Mouse (Mus musculus): ENCODE results near the gene Tgfb3. TPM values are rescaled to one million over a fixed set of nuclear protein-coding genes. Genes with fewer than 3 reads are reported as not detected.

Gene Tgfb3
- total and polyA plus RNA-seq, 3 experiments, result 0.42 to 0.96 TPM; not detected in 1

GRCm38 (mm10) chr12:86104297-86104696 is 25.5 kb upstream of the Tgfb3 start:
- H3K9ac ChIP-seq (ENCODE audit: control insufficient read depth, low read depth, low read length, poor library complexity, severe bottlenecking), result no peak overlapping the region
- no peak overlapping the region for H3K27ac ChIP-seq (ENCODE audit: control insufficient read depth, low read depth, low read length)
- H3K79me2 ChIP-seq (ENCODE audit: control insufficient read depth, insufficient read depth, low read length, poor library complexity), result no peaks in the 10 kb centered on the region
- no peaks in the 10 kb centered on the region for H3K36me3 ChIP-seq (ENCODE audit: control insufficient read depth in 1 of 2, insufficient read depth in 2 of 2, low read length in 2 of 2)
- no peaks in the 10 kb centered on the region for H3K9me3 ChIP-seq (replicated peaks; ENCODE audit: insufficient read depth, low read length)
- H3K4me3 ChIP-seq (ENCODE audit: control insufficient read depth in 1 of 2, insufficient read depth in 1 of 2, low read depth in 2 of 2, low read length in 2 of 2), result no peak overlapping the region
- TF ChIP-seq MAZ (IDR thresholded peaks at IDR 0.05; ENCODE audit: low read depth, low read length) (no peak), MYB (IDR thresholded peaks at IDR 0.05; ENCODE audit: low read depth, low read length) (no peak), TCF12 (IDR thresholded peaks at IDR 0.05; ENCODE audit: low read depth, low read length) (no peak), USF2 (IDR thresholded peaks at IDR 0.05; ENCODE audit: borderline replicate concordance in 1 of 2, insufficient read depth in 1 of 2, low read depth in 1 of 2, low read length in 2 of 2) (no peak)
- H3K4me1 ChIP-seq (ENCODE audit: control insufficient read depth in 1 of 2, insufficient read depth in 2 of 2, low read length in 2 of 2), result no peaks in the 10 kb centered on the region
- H3K27me3 ChIP-seq (ENCODE audit: control insufficient read depth in 1 of 2, insufficient read depth in 2 of 2, low read length in 2 of 2), result no peaks in the 10 kb centered on the region; a peak in 1 of 4 replicates
- no peak for DNase-seq (ENCODE audit: low read depth, low spot score)

- TF ChIP-seq RAD21 (IDR thresholded peaks at IDR 0.05; ENCODE audit: low read depth, low read length), result no peak
- TF ChIP-seq TBP (IDR thresholded peaks at IDR 0.05; ENCODE audit: low read depth, low read length), result no peak
- no peak for TF ChIP-seq GATA1 (IDR thresholded peaks at IDR 0.05; ENCODE audit: low read depth, low read length)
- TF ChIP-seq POLR2A (IDR thresholded peaks at IDR 0.05; ENCODE audit: control insufficient read depth in 1 of 2, insufficient read depth in 1 of 2, low read depth in 1 of 2, low read length in 2 of 2, poor library complexity in 1 of 2), result no peak
- TF ChIP-seq ZKSCAN1 (IDR thresholded peaks at IDR 0.05; ENCODE audit: low read depth, low read length), result no peak
- TF ChIP-seq HCFC1 (IDR thresholded peaks at IDR 0.05; ENCODE audit: low read depth, low read length), result no peak
- TF ChIP-seq ZNF384 (IDR thresholded peaks at IDR 0.05; ENCODE audit: low read depth, low read length), result no peak
- TF ChIP-seq POLR2AphosphoS5 (IDR thresholded peaks at IDR 0.05; ENCODE audit: borderline replicate concordance, low read depth, low read length), result no peak
- TF ChIP-seq NELFE (IDR thresholded peaks at IDR 0.05; ENCODE audit: low read depth, low read length), result no peak
- TF ChIP-seq MXI1 (IDR thresholded peaks at IDR 0.05; ENCODE audit: low read depth, low read length), result no peak
- no peak for TF ChIP-seq USF1 (IDR thresholded peaks at IDR 0.05; ENCODE audit: low read depth, low read length)
- TF ChIP-seq BHLHE40 (IDR thresholded peaks at IDR 0.05; ENCODE audit: borderline replicate concordance, low read depth, low read length), result no peak
- no peak for TF ChIP-seq POLR2AphosphoS2 (IDR thresholded peaks at IDR 0.05; ENCODE audit: low read length)
- TF ChIP-seq ZMIZ1 (IDR thresholded peaks at IDR 0.05; ENCODE audit: low read depth, low read length), result no peak
- no peak for TF ChIP-seq ZC3H11A (IDR thresholded peaks at IDR 0.05; ENCODE audit: low read depth, low read length)
- no peak for TF ChIP-seq MAZ (IDR thresholded peaks at IDR 0.05; ENCODE audit: low read depth, low read length)
- no peak for TF ChIP-seq SMC3 (IDR thresholded peaks at IDR 0.05; ENCODE audit: low read depth, low read length)
- no peaks in the 10 kb centered on the region for H3K4me1 ChIP-seq (ENCODE audit: control insufficient read depth in 1 of 2, insufficient read depth in 2 of 2, low read length in 2 of 2)
- no peak overlapping the region for H3K27ac ChIP-seq (ENCODE audit: control insufficient read depth, low read depth, low read length)
- H3K9ac ChIP-seq (ENCODE audit: control insufficient read depth, low read depth, low read length, poor library complexity, severe bottlenecking), result no peak overlapping the region
- no peak for DNase-seq (ENCODE audit: low read depth, low spot score)
- H3K9me3 ChIP-seq (replicated peaks; ENCODE audit: insufficient read depth, low read length), result no peaks in the 10 kb centered on the region
- no peaks in the 10 kb centered on the region for H3K79me2 ChIP-seq (ENCODE audit: control insufficient read depth, insufficient read depth, low read length, poor library complexity)
- no peak overlapping the region for H3K4me3 ChIP-seq (ENCODE audit: control insufficient read depth in 1 of 2, insufficient read depth in 1 of 2, low read depth in 2 of 2, low read length in 2 of 2)
- H3K27me3 ChIP-seq (ENCODE audit: control insufficient read depth in 1 of 2, insufficient read depth in 2 of 2, low read length in 2 of 2), result no peaks in the 10 kb centered on the region; a peak in 1 of 4 replicates
- H3K36me3 ChIP-seq (ENCODE audit: control insufficient read depth in 1 of 2, insufficient read depth in 2 of 2, low read length in 2 of 2), result no peaks in the 10 kb centered on the region
Observed at GRCm38 (mm10) chr12:86103852-86104251, 25.0 kb upstream of the Tgfb3 start.

All from MEL (cell line).